Mouse (Mus musculus) forebrain, embryonic 15.5 days (tissue): ENCODE data around the gene Ccdc169. TPM values are rescaled to one million over a fixed set of nuclear protein-coding genes. Genes with fewer than 3 reads are reported as not detected.
A peak's percentile ranks its signal among the peaks of the same experiment; 100 is the strongest.

ENCODE experiments used
- ATAC-seq: fragments of 200-750 bp; cut with Nextera tagmentation; replicated peaks from 2 replicates; pipeline ENCODE4 v1.8.0; 2017; ENCODE audit warnings: mild to moderate bottlenecking, moderate TSS enrichment, moderate library complexity
- H3K27ac ChIP-seq: fragments of 300-500 bp; sonication (generic); replicated peaks from 2 replicates; pipeline ENCODE4 v1.5.1; 2015; ENCODE audit warnings: mild to moderate bottlenecking, inconsistent platforms
- H3K27me3 ChIP-seq: fragments of 300-500 bp; sonication (generic); 2 replicates; pipeline ENCODE4 v1.6.1; 2015; ENCODE audit warnings: inconsistent platforms
- H3K36me3 ChIP-seq: fragments of 300-500 bp; sonication (generic); 2 replicates; pipeline ENCODE4 v1.6.1; 2015; ENCODE audit warnings: mild to moderate bottlenecking, inconsistent platforms
- H3K4me1 ChIP-seq: fragments of 300-500 bp; sonication (generic); 2 replicates; pipeline ENCODE4 v1.6.1; 2015; ENCODE audit warnings: inconsistent platforms
- H3K4me2 ChIP-seq: fragments of 300-500 bp; sonication (generic); replicated peaks from 2 replicates; pipeline ENCODE4 v1.6.1; 2015; ENCODE audit warnings: mild to moderate bottlenecking, inconsistent platforms
- H3K4me3 ChIP-seq: fragments of 300-500 bp; sonication (generic); 2 replicates; pipeline ENCODE4 v1.5.1; 2015; ENCODE audit warnings: mild to moderate bottlenecking, inconsistent platforms
- H3K9ac ChIP-seq: fragments of 300-500 bp; sonication (generic); replicated peaks from 2 replicates; pipeline ENCODE4 v1.6.1; 2015; ENCODE audit warnings: mild to moderate bottlenecking, inconsistent platforms
- H3K9me3 ChIP-seq: fragments of 300-500 bp; sonication (generic); 2 replicates; pipeline ENCODE4 v1.6.1; 2016; ENCODE audit warnings: inconsistent platforms
- WGBS: fragments of 180-500 bp; shearing (Covaris S2); methylation state at CpG from one replicate; pipeline ENCODE4 v1.1.7; 2015; ENCODE audit warnings: mixed read lengths; 5-methylcytosine and 5-hydroxymethylcytosine counted together
- microRNA-seq: library from miRNA; unstranded; fragments of <30 nt; microRNA quantifications from one replicate; pipeline ENCODE4, GENCODE M21; 2016
- polyA plus RNA-seq: library from polyadenylated mRNA; unstranded; fragments of >200 nt; fragmentation: Nextera tagmentation; extraction: Ambion mirVana; gene quantifications from 2 replicates; pipeline ENCODE4 v1.2.1, GENCODE M21; 2015

The Ccdc169 gene
- polyA plus RNA-seq, 1 experiment from 2014 or later: 0.19 TPM

DNA sequence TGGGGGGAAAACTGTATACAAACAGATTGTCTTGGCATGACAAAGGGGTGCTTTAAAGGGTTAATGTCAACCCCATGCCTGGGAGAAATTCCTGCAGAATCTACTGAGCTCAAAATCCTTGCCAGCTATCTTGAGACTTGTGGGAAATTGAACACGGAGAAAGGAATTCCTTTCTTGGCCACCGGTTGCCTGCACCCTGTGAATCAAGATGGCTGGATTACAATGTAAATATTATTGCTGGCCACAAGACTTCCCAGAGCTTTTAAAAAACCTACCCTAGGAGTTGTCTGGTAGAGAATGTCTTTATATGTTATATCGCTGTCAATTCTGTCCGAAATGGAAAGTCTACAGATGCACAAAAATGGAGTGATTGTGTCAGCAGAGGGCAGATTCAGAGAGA, 76.6 kb downstream of the Ccdc169 start:
- Histone ChIP-seq H3K36me3 (no peaks in the 10 kb centered on the region), H3K4me1 (peaks cover 15% of the 10 kb centered on the region), H3K9ac (no peak overlapping the region), H3K27ac (peak overlapping the region; percentile 48), H3K4me2 (no peak overlapping the region), H3K9me3 (no peaks in the 10 kb centered on the region), H3K4me3 (no peak overlapping the region), H3K27me3 (no peaks in the 10 kb centered on the region)
- peak; percentile 13; the same call in 1 of the 2 replicates for ATAC-seq
- WGBS: 43% methylated on average over 4 of the region's 4 CpGs

DNA sequence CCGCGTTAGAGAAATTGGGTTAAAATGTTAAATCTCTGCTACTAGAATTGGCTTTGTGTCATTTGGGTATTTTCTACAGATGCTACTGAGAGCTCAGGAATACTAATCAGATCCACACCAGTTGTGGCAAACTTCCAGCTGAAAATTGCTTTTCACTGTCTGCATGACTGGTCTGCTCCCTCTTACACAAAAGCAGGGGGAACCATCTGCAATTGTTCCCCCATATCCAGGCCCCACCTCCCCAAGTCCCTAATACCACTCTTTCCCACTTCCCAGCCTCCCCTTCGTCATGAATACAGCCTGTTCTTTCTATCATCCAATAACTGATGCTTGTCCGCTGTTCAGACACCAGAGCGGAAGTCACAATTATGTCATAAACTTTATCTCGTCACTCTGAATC, 77.3 kb downstream of the Ccdc169 start:
- Histone ChIP-seq H3K27ac (peak overlapping the region; percentile 48), H3K4me2 (no peak overlapping the region)

GRCm38 (mm10) chr3:55222502-55222901, 85.4 kb downstream of the Ccdc169 start:
- no peaks in the 10 kb centered on the region for H3K9me3 ChIP-seq
- H3K4me1 ChIP-seq: peaks cover 12% of the 10 kb centered on the region
- H3K4me2 ChIP-seq: no peak overlapping the region
- 93% methylated on average over 2 of the region's 2 CpGs for WGBS
- H3K27me3 ChIP-seq: no peaks in the 10 kb centered on the region
- ATAC-seq: no peak
- no peak overlapping the region for H3K9ac ChIP-seq
- H3K36me3 ChIP-seq: no peaks in the 10 kb centered on the region
- no peak overlapping the region for H3K27ac ChIP-seq
- H3K4me3 ChIP-seq: no peak overlapping the region

More for the DNA sequence above, 77.3 kb downstream of the Ccdc169 start:
- WGBS: 29% methylated on average over 6 of the region's 6 CpGs
- Histone ChIP-seq H3K9ac (no peak overlapping the region), H3K9me3 (no peaks in the 10 kb centered on the region), H3K4me3 (no peak overlapping the region), H3K27me3 (no peaks in the 10 kb centered on the region), H3K4me1 (peaks cover 15% of the 10 kb centered on the region), H3K36me3 (no peaks in the 10 kb centered on the region)
- peak; percentile 84 for ATAC-seq

Small RNAs within 50 kb of the gene (microRNA-seq; reads per million reads assigned to microRNA genes)
- not detected for gene Gm22029

Other genes starting within 250 kb of the Ccdc169 start
- 1.1 and 1.3 TPM in 2 replicates for gene Sertm1, start 221.5 kb upstream of the Ccdc169 start, polyA plus RNA-seq
- gene Ccna1, start 81.8 kb upstream of the Ccdc169 start, polyA plus RNA-seq: 1.9 and 3.0 TPM in 2 replicates
- gene Spg20, start 25.2 kb upstream of the Ccdc169 start, polyA plus RNA-seq: 20.9 and 21.4 TPM in 2 replicates
- gene Sohlh2, start 44.7 kb downstream of the Ccdc169 start, polyA plus RNA-seq: not detected in 2 replicates
- 253 TPM in 2 replicates for gene Dclk1, start 105.0 kb downstream of the Ccdc169 start, polyA plus RNA-seq